Mouse (Mus musculus) cortical plate, adult 2 months (tissue): ENCODE results near the gene Zfp61.

Source experiments
- CTCF ChIP-seq: fragments of 200-500 bp; IDR thresholded peaks from 2 replicates; pipeline ENCODE4 v1.5.1; 2011; ENCODE audit warnings: mild to moderate bottlenecking, control low read depth, low read length; ENCODE audit not compliant: insufficient read depth; ENCODE audit errors: extremely low read depth
- POLR2A ChIP-seq: fragments of 200-500 bp; IDR thresholded peaks from 2 replicates; pipeline ENCODE4 v1.6.1; 2011; ENCODE audit warnings: mild to moderate bottlenecking, low read length, control low read depth; ENCODE audit not compliant: insufficient read depth; ENCODE audit errors: extremely low read depth

DNA sequence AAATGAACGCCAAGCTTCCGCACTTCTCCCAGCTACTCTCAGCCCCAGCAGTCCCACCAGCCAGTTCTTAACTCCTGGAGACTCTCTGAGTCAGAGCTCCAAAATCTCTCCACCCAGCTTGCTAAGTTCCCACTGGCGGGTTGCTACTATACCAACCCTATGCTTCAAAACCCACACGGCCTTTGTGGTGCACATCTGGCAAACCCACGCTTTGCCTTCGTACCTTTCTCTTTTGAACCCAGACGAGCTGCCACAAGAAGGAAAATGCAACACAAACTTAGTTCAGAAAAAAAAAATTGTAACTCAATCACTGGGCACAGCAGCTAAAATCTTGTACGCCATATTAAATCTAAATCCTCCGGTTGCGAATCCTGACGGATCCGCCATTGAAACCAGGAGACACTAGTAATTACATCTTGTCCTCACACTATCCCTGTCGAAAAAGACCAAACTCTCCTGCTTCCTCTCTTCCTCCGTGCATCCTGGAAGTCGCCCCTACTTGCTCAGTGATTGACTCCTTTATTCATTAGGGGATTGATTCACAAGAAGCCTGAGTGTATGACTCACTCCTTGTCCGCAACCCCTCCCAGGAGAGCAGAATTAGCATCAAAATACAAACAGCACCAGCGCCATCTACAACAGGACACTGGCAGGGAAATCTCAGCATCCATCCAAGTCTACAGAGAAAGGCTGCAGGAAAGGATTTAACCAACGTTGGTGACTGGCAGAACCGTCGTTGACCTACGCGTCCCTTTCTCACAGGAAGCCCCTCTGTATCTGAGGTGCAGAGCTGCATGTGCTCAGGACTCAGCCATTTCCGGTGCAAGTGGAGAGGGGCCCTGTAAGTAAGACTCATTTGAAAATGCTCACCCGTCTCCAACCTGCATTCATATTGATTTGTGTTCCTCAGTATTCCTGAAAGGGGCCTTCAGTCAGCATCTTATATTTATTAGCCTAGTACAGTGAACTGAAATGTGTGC lies 32.6 kb downstream of the Zfp61 start:
- no peak for TF ChIP-seq POLR2A
- TF ChIP-seq CTCF = no peak
